Mouse (Mus musculus): Measurements from ENCODE around the gene Btnl4.
A peak's percentile ranks its signal among the peaks of the same experiment; 100 is the strongest.
"Not testable (repeated sequence)": the region's sequence is repeated elsewhere in the genome, so short reads cannot be mapped to it uniquely, and the experiment has no call there.

Gene Btnl4

DNA sequence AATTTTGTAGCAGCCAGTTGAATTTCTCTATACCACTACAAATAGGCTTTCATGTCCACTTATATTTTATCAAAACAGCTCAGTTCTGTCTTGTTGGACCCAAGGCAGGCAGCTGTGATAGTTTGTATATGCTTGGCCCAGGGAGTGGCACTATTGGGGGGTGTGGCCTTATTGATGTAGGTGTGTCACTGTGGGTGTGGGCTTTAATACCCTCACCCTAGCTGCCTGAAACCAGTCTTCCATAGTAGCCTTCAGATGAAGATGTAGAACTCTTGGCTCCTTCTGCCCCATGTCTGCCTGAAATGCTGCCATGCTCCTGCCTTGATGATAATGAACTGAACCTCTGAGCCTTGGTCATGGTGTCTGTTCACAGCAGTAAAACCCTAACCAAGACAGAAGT lies 11.2 kb downstream of the Btnl4 start:
- not testable (repeated sequence) for DNase-seq (ENCODE audit: low read depth, low spot score); H3K36me3 ChIP-seq (ENCODE audit: control insufficient read depth, insufficient read depth, low read length, poor library complexity, severe bottlenecking); H3K27me3 ChIP-seq (ENCODE audit: control insufficient read depth, insufficient read depth, low read length, poor library complexity, severe bottlenecking)

DNA sequence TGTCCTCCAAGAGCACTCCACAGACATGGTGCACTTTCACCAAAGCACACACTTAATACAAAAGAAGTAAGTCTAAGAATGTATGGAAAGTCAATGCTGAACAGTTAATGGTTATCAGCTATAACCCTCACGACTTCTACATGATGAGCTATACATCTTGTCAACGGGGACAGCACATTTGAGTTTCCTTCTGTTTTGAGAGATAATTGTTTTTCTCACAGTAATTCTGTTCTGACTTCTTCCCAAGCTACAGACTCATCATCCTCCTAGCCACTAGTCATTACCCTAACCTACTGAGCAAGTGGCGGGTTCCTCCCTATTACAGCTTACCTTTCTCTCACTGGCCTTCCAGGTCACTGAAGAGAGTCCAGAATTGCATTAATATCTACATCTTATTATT lies 17.9 kb downstream of the Btnl4 start:
- Histone ChIP-seq H3K36me3 (ENCODE audit: control insufficient read depth, insufficient read depth, low read length, poor library complexity, severe bottlenecking) (no peaks in the 10 kb centered on the region), H3K27me3 (ENCODE audit: control insufficient read depth, insufficient read depth, low read length, poor library complexity, severe bottlenecking) (no peaks in the 10 kb centered on the region)
- no peak for DNase-seq (ENCODE audit: low read depth, low spot score)

DNA sequence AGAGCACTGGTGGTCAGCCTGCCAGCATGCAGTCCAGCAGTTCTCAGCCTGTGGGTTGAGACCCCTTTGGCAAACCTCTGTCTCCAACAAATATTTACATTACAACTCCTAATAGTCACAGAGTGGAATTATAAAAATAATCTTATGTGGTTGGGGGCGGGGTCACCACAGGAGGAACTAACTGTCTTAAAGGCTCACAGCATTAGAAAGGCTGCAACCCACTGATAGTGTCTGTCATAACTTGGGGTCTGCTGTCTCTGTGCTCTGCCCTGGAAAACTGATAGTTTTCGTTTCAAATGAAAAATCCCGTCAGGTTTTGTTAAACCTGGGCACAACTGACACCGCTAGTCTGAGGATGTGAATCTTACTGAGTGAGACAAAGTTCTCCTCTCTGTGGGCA lies 19.4 kb downstream of the Btnl4 start:
- DNase-seq (ENCODE audit: low read depth, low spot score), result no peak
- Histone ChIP-seq H3K36me3 (ENCODE audit: control insufficient read depth, insufficient read depth, low read length, poor library complexity, severe bottlenecking) (no peaks in the 10 kb centered on the region), H3K27me3 (ENCODE audit: control insufficient read depth, insufficient read depth, low read length, poor library complexity, severe bottlenecking) (no peaks in the 10 kb centered on the region)

DNA sequence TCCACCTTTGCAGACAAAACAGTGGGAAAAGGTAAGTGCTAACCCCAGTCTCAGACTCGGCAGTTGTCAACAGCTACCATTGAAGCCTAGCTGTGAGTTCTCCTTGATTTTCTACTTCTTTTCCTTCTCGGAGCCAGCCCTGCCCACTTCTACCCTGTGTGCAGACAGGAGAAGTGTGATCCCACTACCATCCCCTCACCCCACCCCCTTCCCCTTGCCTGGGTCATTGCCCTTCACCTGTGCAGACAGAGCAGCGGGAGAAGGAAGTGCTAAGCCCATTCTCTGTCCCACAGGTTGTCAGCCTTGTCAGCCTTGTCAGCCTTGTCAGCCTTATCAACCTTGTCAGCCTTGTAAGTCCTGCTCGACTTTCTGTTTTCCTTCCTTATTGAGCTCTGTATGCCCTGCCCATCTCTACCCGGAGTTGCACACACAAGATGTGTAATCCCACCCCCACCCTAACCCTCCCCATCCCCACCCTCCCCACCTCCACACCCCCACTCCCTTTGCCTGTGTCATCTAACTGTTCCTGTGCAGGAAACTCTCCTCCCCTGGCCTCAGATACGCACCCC lies 28.6 kb downstream of the Btnl4 start:
- Histone ChIP-seq H3K36me3 (ENCODE audit: control insufficient read depth, insufficient read depth, low read length, poor library complexity, severe bottlenecking) (no peaks in the 10 kb centered on the region), H3K27me3 (ENCODE audit: control insufficient read depth, insufficient read depth, low read length, poor library complexity, severe bottlenecking) (peaks cover 4% of the 10 kb centered on the region)
- no peak for DNase-seq (ENCODE audit: low read depth, low spot score)

DNA sequence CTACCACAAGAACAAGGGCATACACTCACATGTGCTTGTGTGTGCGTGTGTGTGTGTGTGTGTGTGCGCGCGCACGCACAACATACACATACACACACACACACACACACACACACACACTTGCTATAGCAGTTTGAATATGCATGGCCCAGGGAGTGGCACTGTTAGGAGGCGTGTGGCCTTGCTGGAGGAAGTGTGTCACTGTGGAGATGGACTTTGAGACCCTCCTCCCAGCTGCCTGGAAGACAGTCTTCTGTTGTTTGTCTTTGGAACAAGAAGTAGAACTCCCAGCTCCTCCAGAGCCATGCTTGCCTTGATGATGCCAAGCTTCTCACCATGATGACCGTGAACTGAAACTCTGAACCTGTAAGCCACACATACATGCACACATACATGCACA lies 35.1 kb downstream of the Btnl4 start:
- H3K36me3 ChIP-seq (ENCODE audit: control insufficient read depth, insufficient read depth, low read length, poor library complexity, severe bottlenecking), result no peaks in the 10 kb centered on the region
- peaks cover 2% of the 10 kb centered on the region; the same call in 1 of the 2 replicates for H3K27me3 ChIP-seq (ENCODE audit: control insufficient read depth, insufficient read depth, low read length, poor library complexity, severe bottlenecking)
- DNase-seq (ENCODE audit: low read depth, low spot score), result no peak

DNA sequence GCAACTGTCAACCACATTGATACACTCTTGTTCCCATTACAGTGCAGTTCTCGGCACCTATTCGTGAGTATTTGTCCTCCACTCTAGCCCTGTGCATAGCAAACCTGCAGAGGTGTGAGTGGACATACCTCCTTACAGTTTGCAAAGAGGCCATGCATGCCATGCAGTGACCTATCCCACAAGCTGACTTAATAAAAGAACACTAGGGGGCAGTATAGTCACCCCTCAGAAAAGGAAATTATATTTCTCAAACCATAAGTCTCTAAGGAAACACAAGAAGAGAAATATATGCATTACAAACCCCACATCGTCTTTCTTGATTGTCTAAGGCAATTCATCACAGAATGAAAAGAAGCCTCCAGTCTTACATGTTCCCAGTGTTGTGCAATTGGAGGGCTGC lies 37.3 kb downstream of the Btnl4 start:
- peak; percentile 64 for DNase-seq (ENCODE audit: low read depth, low spot score)
- Histone ChIP-seq H3K27me3 (ENCODE audit: control insufficient read depth, insufficient read depth, low read length, poor library complexity, severe bottlenecking) (peaks cover 2% of the 10 kb centered on the region; the same call in 1 of the 2 replicates), H3K36me3 (ENCODE audit: control insufficient read depth, insufficient read depth, low read length, poor library complexity, severe bottlenecking) (no peaks in the 10 kb centered on the region)

DNA sequence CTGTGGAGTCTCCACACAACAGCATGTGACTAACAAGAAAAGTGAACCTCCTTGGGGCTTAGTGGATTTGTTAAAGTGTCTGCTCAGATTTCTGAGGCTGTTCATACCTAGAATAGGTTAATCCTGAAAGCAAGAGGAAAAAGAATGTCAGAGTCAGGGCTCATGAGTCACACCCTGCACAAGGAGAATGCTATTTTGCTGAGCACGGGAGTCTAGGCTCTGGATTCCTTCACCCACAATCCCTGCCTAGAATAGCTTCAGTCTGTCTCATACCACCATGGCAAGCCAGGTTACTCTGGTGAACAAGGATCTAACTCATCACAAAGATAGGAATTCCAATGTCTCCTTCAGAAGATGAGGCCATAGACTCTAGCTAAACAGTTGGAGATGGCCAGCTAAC lies 38.5 kb downstream of the Btnl4 start:
- DNase-seq (ENCODE audit: low read depth, low spot score), result no peak
- no peaks in the 10 kb centered on the region for H3K36me3 ChIP-seq (ENCODE audit: control insufficient read depth, insufficient read depth, low read length, poor library complexity, severe bottlenecking)
- H3K27me3 ChIP-seq (ENCODE audit: control insufficient read depth, insufficient read depth, low read length, poor library complexity, severe bottlenecking), result no peaks in the 10 kb centered on the region; the same call in 1 of the 2 replicates

DNA sequence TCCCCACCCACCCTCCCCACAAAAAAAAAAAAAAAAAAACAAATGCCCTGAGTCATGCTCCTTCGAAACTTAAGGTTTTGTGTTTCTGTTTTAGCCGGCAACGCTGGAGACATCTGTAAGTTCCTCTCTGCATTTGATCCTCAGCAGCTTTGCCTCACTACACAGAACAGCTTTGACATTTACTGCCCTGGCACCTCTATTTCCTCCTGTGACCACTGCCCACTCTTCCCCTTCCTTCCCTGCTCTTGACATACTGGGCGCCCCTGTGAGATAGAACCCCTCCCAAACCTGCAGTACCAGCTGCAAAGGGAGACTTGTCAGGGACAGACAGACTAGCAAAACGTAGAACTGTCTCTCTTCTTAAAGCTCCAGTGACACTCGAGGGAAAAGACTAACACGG lies 39.5 kb downstream of the Btnl4 start:
- no peaks in the 10 kb centered on the region for H3K27me3 ChIP-seq (ENCODE audit: control insufficient read depth, insufficient read depth, low read length, poor library complexity, severe bottlenecking)
- H3K36me3 ChIP-seq (ENCODE audit: control insufficient read depth, insufficient read depth, low read length, poor library complexity, severe bottlenecking), result no peaks in the 10 kb centered on the region
- DNase-seq (ENCODE audit: low read depth, low spot score), result no peak

DNA sequence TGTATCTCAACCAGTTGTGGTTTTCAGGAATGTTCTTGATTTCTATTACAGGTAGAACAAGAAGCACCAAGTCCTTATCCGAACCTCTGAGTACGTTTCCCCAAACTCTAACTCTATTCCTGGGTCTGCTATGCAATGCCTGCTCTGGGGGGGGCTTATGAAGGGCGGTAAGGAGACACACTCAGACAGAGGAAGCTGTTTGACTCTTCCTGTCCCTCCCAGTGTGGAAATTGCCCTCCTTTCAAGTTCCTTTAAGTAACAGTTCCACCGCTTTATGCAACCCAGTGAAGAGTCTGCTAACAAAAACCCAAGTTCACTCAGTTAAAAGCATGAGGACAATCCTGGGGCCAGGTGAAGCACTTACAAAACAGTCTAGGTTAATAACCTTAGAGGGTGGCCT lies 40.0 kb downstream of the Btnl4 start:
- Histone ChIP-seq H3K27me3 (ENCODE audit: control insufficient read depth, insufficient read depth, low read length, poor library complexity, severe bottlenecking) (no peaks in the 10 kb centered on the region), H3K36me3 (ENCODE audit: control insufficient read depth, insufficient read depth, low read length, poor library complexity, severe bottlenecking) (no peaks in the 10 kb centered on the region)
- no peak for DNase-seq (ENCODE audit: low read depth, low spot score)

DNA sequence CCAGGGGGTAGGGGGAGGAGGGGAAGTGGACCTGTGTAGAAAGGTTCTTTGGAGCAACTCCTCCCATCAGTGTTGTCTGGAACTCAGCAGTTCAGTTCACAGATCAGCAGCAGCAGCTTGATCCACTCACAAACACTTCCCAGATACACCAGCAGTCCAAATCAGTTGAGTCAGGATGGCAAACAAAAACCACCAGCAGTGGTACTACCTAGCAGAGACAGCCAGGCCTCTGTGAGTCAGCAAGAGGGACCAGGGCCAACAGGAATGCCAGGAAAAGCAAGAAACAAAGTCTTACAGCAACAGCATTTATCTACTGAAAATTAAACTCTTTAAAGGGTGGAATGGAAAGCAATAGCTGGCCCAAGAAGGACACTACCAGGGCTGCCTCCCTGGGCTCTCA lies 49.5 kb downstream of the Btnl4 start:
- DNase-seq (ENCODE audit: low read depth, low spot score), result no peak
- Histone ChIP-seq H3K36me3 (ENCODE audit: control insufficient read depth, insufficient read depth, low read length, poor library complexity, severe bottlenecking) (no peaks in the 10 kb centered on the region), H3K27me3 (ENCODE audit: control insufficient read depth, insufficient read depth, low read length, poor library complexity, severe bottlenecking) (no peaks in the 10 kb centered on the region)

DNA sequence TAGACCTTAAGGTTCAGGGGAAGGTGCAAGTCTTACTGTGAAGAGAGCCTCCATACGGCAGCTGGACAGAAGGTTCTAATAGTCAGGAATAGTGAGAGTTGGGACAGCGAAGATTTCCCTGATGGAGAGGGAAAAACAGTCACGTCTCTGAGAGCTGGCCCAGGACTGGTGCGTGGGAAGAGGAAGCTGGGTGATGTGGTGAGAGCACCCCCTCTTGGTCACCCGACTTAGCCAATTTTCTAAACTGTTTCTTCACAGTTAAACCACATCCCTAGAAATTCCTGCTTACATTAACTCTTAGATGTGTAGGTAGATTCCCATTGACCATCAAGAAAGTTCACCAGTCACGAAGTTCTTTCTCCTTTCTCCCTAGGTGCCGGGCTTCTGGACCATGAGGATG lies 57.1 kb downstream of the Btnl4 start:
- no peaks in the 10 kb centered on the region for H3K27me3 ChIP-seq (ENCODE audit: control insufficient read depth, insufficient read depth, low read length, poor library complexity, severe bottlenecking)
- no peaks in the 10 kb centered on the region for H3K36me3 ChIP-seq (ENCODE audit: control insufficient read depth, insufficient read depth, low read length, poor library complexity, severe bottlenecking)
- DNase-seq (ENCODE audit: low read depth, low spot score), result peak; percentile 44

Measured in splenic B cell, adult 2 months (primary cell).